9 mouse cellular contexts compared by ENCODE assay signal in genomic region chr11:116922058-116922457, GRCm38 (mm10). TPM values are rescaled to one million over a fixed set of nuclear protein-coding genes. Genes with fewer than 3 reads are reported as not detected.
DNase-seq lines count a peak whose midpoint lies in the region; ATAC-seq and TF ChIP-seq lines count a peak whose summit lies in the region.
"Had no signal": no experiment of that assay in that cellular context is flagged by ENCODE, and none has a peak within 500 bp of the region (broad histone marks: within the 10 kb centered on the region; RNA-seq: fewer than 3 reads in every experiment).

No protein-coding gene starts in this region.

- no peaks in the 10 kb centered on the region for H3K9me3 ChIP-seq in forebrain, embryonic 16.5 days (ENCODE audit: control insufficient read depth, low read length)
- H3K9me3 ChIP-seq in hindbrain, embryonic 16.5 days (ENCODE audit: control insufficient read depth, low read length): no peaks in the 10 kb centered on the region
- no peaks in the 10 kb centered on the region for H3K9me3 ChIP-seq in neural tube, embryonic 15.5 days (replicated peaks)
- H3K9me3 ChIP-seq in liver, postnatal 0 days (ENCODE audit: low read length): no peaks in the 10 kb centered on the region

- TF ChIP-seq EP300 in liver, postnatal 0 days (IDR thresholded peaks at IDR 0.05; ENCODE audit: low read depth): no peak

- ATAC-seq in forebrain, embryonic 16.5 days: peak; percentile 55
- peak; percentile 43 for ATAC-seq in hindbrain, embryonic 16.5 days
- ATAC-seq in neural tube, embryonic 15.5 days (ENCODE audit: low FRiP score): no peak
- ATAC-seq in liver, postnatal 0 days: no peak
- ATAC-seq: Patski had no signal

- no peaks in the 10 kb centered on the region for H3K27me3 ChIP-seq in forebrain, embryonic 16.5 days (replicated peaks; ENCODE audit: control insufficient read depth, insufficient read depth, low read length)
- no peaks in the 10 kb centered on the region for H3K27me3 ChIP-seq in hindbrain, embryonic 16.5 days (replicated peaks; ENCODE audit: control insufficient read depth, insufficient read depth, low read length)
- 0 out of 2 replicates have a peak, but pooled peaks cover 4% of the 10 kb centered on the region for H3K27me3 ChIP-seq in neural tube, embryonic 15.5 days (replicated peaks)
- H3K27me3 ChIP-seq in liver, postnatal 0 days (ENCODE audit: insufficient read depth, low read length): peaks cover 65% of the 10 kb centered on the region

- intact Hi-C loops in left cerebral cortex, postnatal 4 days (cut with DNase I): no loop called here
- intact Hi-C loops in left cerebral cortex, postnatal 36 days (cut with DNase I): loop anchor here (5.0 kb wide), 1 partner anchor 70 kb away; no protein-coding TSS in a partner anchor

- peak; percentile 83 for DNase-seq in left cerebral cortex, postnatal 4 days
- no peak for DNase-seq in left cerebral cortex, postnatal 36 days (ENCODE audit: low spot score in 2 of 2)
- no peak for DNase-seq in thymus, postnatal 10 days (ENCODE audit: low spot score in 2 of 2)
- no peak for DNase-seq in urinary bladder, postnatal 4 days (ENCODE audit: low spot score in 2 of 2)
- DNase-seq in liver, postnatal 0 days: no peak

- H3K4me1 ChIP-seq in forebrain, embryonic 16.5 days (replicated peaks; ENCODE audit: control insufficient read depth, insufficient read depth, low read length): peaks cover 40% of the 10 kb centered on the region
- H3K4me1 ChIP-seq in hindbrain, embryonic 16.5 days (ENCODE audit: control insufficient read depth, insufficient read depth, low read depth, low read length): peaks cover 29% of the 10 kb centered on the region
- H3K4me1 ChIP-seq in neural tube, embryonic 15.5 days: peaks cover 52% of the 10 kb centered on the region
- H3K4me1 ChIP-seq in liver, postnatal 0 days (ENCODE audit: insufficient read depth): 0 out of 2 replicates have a peak, but pooled peaks cover 2% of the 10 kb centered on the region

- peaks cover 9% of the 10 kb centered on the region for H3K36me3 ChIP-seq in forebrain, embryonic 16.5 days (ENCODE audit: control insufficient read depth, insufficient read depth)
- peaks cover 7% of the 10 kb centered on the region; the same call in 1 of the 2 replicates for H3K36me3 ChIP-seq in hindbrain, embryonic 16.5 days (ENCODE audit: control insufficient read depth, insufficient read depth, low read length)
- H3K36me3 ChIP-seq in neural tube, embryonic 15.5 days: peaks cover 29% of the 10 kb centered on the region
- H3K36me3 ChIP-seq in liver, postnatal 0 days (replicated peaks; ENCODE audit: insufficient read depth, low read length): no peaks in the 10 kb centered on the region

- WGBS in forebrain, embryonic 16.5 days: 17% methylated on average over 7 of the region's 7 CpGs
- 32% methylated on average over 7 of the region's 7 CpGs for WGBS in hindbrain, embryonic 16.5 days
- 37% methylated on average over 7 of the region's 7 CpGs for WGBS in neural tube, embryonic 15.5 days
- 51% methylated on average over 7 of the region's 7 CpGs for WGBS in liver, postnatal 0 days (ENCODE audit: insufficient replicate concordance)

- H3K4me3 ChIP-seq in forebrain, embryonic 16.5 days (replicated peaks; ENCODE audit: low read length): peak overlapping the region; percentile 27
- peak overlapping the region; percentile 21 for H3K4me3 ChIP-seq in hindbrain, embryonic 16.5 days (ENCODE audit: low read length)
- peak overlapping the region; percentile 27 for H3K4me3 ChIP-seq in neural tube, embryonic 15.5 days (replicated peaks)
- no peak overlapping the region for H3K4me3 ChIP-seq in liver, postnatal 0 days (ENCODE audit: low read depth, low read length)

- peak overlapping the region; percentile 37 for H3K9ac ChIP-seq in forebrain, embryonic 16.5 days (replicated peaks; ENCODE audit: low read depth, low read length)
- peak overlapping the region; percentile 39; the same call in 1 of the 2 replicates for H3K9ac ChIP-seq in hindbrain, embryonic 16.5 days (ENCODE audit: low read depth, low read length)
- peak overlapping the region; percentile 22; the same call in 1 of the 2 replicates for H3K9ac ChIP-seq in neural tube, embryonic 15.5 days (replicated peaks)
- H3K9ac ChIP-seq in liver, postnatal 0 days (replicated peaks): no peak overlapping the region

- no peak for TF ChIP-seq CTCF in liver, postnatal 0 days (IDR thresholded peaks at IDR 0.05; ENCODE audit: low read depth)

- peak overlapping the region; percentile 38 for H3K27ac ChIP-seq in forebrain, embryonic 16.5 days (ENCODE audit: low read length)
- 0 out of 2 replicates have a peak overlapping the region, but pooled peaks have one; percentile 18 for H3K27ac ChIP-seq in hindbrain, embryonic 16.5 days (ENCODE audit: low read depth, low read length)
- H3K27ac ChIP-seq in neural tube, embryonic 15.5 days (replicated peaks): no peak overlapping the region
- no peak overlapping the region for H3K27ac ChIP-seq in liver, postnatal 0 days (ENCODE audit: low read depth)

- H3K4me2 ChIP-seq in forebrain, embryonic 16.5 days (ENCODE audit: low read length): peak overlapping the region; percentile 85
- H3K4me2 ChIP-seq in hindbrain, embryonic 16.5 days (ENCODE audit: low read length): peak overlapping the region; percentile 88
- H3K4me2 ChIP-seq in neural tube, embryonic 15.5 days: peak overlapping the region; percentile 74
- no peak overlapping the region for H3K4me2 ChIP-seq in liver, postnatal 0 days (ENCODE audit: low read depth, low read length)

RNA-seq across cellular contexts. Expression of gene Mgat5b, which starts 3.4 kb away (rescaled TPM):
- 100 to 1,000 TPM; 111 to 114 TPM for total RNA-seq in left cerebral cortex, postnatal 4 days (2021)
- total RNA-seq in left cerebral cortex, postnatal 36 days (2021): 10 to 100 TPM; 76.5 to 86.1 TPM
- 30.0 and 33.0 TPM in 2 replicates for polyA plus RNA-seq in forebrain, embryonic 16.5 days (2015; fragmentation: Nextera tagmentation; extraction: Ambion mirVana)
- polyA plus RNA-seq in hindbrain, embryonic 16.5 days (2015; fragmentation: Nextera tagmentation; extraction: Ambion mirVana): 19.4 and 27.5 TPM in 2 replicates
- 20.1 and 25.0 TPM in 2 replicates for polyA plus RNA-seq in neural tube, embryonic 15.5 days (2015; fragmentation: Nextera tagmentation; extraction: Ambion mirVana)
- not detected in 2 replicates for polyA plus RNA-seq in liver, postnatal 0 days (2015; fragmentation: Nextera tagmentation; extraction: Ambion mirVana)

Comparison
In these comparisons a context has a peak if more than half of its experiments do, and no peak if none do; other contexts are left out.
1. ATAC-seq: peak in forebrain, embryonic 16.5 days (single experiment) and hindbrain, embryonic 16.5 days (single experiment); none in neural tube, embryonic 15.5 days (single experiment) and liver, postnatal 0 days (single experiment).
2. H3K27ac ChIP-seq: peak in forebrain, embryonic 16.5 days (single experiment) and hindbrain, embryonic 16.5 days (single experiment); none in neural tube, embryonic 15.5 days (single experiment) and liver, postnatal 0 days (single experiment).
3. RNA of gene Mgat5b, which starts 3.4 kb away (polyA plus RNA-seq): 30.0 to 33.0 TPM in forebrain, embryonic 16.5 days, 20.1 to 25.0 TPM in neural tube, embryonic 15.5 days and 19.4 to 27.5 TPM in hindbrain, embryonic 16.5 days; not detected in liver, postnatal 0 days; every median in the first group is over 10 times any median in the second.